Mouse (Mus musculus) urinary bladder, postnatal 14 days (tissue): ENCODE data around the gene Top3a.
A peak's percentile ranks its signal among the peaks of the same experiment; 100 is the strongest.
"Not testable (repeated sequence)": the region's sequence is repeated elsewhere in the genome, so short reads cannot be mapped to it uniquely, and the experiment has no call there.

ENCODE experiments used
- DNase-seq: peaks from one replicate; pipeline ENCODE4 v3.0.0; 2021; ENCODE audit warnings: low spot score

The Top3a gene

DNA sequence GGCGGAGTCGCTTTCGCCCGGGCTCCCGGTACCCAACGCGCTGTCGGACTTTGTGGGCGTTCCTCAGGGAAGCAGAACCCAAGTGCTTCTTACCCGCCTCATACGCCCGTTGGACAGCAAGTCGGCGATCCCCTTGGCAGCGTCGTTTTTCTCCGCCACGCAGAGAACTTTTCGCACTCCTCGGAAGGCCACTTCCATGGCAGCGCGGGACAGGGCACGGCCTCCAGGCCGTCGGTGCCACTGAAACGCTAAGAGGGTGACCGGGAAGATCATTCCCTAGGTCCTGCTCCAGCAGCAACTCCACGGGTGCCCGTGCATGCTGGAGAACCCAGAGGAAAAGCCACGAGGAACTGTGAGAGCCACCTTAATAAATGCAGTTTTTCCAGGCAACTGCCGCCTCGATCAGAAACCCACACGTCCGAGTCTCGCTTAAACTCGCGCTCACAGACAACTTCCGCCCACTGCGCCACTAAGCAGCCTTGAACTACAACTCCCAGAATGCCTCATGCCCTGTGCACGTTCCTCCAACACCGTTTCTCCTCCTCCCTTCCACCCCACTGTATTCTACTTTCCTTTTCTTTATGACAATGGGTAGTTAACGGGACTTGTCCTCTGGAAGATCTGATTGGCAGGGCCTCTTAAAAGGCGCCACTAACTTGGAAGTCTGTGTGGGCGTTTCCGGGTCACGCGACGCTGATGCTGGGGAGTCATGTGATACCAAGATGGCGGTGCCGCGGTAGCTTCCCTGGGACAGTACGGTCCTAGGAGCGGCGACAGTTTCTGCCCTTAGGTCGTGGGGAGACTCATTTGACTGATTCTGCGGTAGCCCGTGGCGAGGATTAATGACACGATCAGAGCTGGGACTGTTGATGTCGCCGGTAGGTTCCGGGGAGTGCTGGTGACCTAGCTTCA is at the start of gene Top3a, which contains the start of gene Smcr8:
Top3a (minus strand) TSS at position 537 of the 912 bp plus-strand sequence.
Smcr8 (plus strand) TSS at position 696 of the 912 bp plus-strand sequence.
- DNase-seq: peak; percentile 82

DNA sequence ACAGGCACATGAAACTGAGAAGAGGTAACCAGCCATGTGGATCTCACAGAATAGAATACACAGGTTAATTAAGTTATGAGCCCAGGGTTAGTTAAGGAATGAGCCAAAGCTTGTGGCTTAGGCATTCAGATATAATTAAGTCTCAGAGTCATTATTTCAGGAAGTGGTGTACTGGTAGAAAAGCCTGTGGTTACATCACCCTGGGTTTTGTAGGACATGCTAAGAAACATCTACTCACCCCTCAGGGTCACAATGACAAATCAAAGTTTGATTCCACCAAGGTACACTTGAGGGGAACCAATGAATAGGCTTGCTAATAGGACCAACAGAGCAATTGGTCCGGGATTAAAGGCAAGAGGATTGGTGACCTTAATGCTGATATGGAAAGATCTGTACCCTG is 49.5 kb upstream of the Top3a start:
- no peak for DNase-seq

DNA sequence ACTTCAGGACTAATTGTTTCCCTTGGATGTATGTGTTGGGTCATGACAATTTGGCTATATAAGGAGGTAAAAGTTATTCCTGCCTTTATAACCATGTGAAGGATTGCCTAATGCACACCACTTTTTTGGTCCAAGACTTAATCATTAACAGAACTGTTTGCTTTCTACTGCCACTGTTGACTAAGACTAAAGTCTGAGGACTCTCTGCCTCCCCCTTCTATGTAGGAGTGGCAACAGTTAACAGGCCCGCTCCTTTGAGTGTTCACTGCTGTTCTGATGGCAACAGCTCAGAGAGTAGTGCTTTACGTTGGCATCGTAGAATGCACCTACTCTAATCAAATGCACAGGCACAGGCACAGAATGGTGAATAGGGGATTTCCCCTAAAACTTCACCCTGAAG is 48.0 kb upstream of the Top3a start:
- no peak for DNase-seq

DNA sequence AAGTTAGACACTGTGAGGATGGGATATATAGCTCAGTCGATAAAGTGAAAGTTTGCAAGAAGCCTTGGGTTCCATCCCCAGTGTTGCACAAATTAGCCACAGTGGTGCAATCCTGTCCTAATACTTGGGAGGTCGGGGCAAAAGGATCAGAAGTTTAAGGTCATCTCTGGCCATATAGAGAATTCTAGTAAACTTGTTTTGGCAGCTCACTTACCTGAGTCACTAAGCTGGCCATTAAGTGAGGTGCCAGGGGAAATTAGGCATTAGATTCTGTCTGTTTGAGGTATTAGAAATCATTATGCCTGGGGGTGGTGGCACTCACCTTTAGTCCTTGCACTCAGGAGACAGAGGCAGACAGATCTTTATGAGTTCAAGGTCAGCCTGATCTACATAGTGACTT is 46.6 kb upstream of the Top3a start:
- DNase-seq: no peak

DNA sequence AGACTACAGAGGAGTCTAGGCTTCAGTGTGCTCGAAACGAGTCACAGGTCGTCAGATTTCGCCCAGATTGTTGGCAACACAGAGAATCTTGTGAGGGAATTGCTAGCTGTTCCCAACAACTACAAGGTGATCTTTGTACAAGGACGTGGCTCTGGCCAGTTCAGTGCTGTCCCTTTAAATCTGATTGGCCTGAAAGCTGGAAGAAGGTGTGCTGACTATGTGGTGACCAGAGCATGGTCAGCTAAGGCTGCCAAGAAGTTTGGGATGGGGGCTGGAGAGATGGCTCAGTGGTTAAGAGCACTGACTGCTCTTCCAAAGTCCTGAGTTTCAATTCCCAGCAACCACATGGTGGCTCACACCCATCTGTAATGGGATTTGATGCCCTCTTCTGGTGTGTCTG is 39.2 kb upstream of the Top3a start:
- no peak for DNase-seq

DNA sequence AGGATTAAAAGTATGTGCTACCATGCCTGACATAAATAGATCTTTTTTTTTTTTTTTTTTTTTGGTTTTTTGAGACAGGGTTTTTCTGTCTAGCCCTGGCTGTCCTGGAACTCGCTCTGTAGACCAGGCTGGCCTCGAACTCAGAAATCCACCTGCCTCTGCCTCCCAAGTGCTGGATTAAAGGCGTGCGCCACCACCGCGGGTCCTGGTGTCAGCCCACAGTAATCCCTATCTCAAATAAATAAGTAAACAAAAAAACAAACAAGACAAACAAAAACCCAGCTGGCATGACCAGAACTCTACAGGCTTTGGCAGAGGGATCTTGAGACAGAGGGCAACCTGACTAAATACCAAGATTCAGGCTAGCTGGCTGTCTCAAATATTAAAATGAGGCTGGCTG is 34.5 kb upstream of the Top3a start, which contains the start of gene Shmt1:
Shmt1 (minus strand) TSS at position 101 of the 400 bp plus-strand sequence.
- not testable (repeated sequence) for DNase-seq

DNA sequence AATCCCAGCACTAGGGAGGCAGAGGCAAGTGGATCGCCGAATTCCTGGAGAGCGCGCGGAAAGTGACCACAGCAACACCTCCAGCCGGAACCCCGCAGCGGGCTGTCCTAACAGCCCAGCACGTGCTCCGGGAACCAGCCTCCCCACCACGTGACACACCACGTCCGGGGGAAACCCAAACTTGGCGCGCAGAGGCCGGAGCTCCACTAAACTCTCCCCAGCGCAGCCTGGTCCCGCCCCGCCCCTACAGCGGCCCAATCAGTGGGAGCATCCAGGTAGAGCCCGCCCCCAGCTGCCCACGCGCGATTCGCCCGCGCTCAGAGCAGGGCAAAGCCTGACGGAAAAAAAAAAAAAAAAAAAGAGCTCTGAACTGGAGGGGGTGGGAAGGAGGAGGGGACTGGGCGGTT is 33.9 kb upstream of the Top3a start:
- peak; percentile 96 for DNase-seq

DNA sequence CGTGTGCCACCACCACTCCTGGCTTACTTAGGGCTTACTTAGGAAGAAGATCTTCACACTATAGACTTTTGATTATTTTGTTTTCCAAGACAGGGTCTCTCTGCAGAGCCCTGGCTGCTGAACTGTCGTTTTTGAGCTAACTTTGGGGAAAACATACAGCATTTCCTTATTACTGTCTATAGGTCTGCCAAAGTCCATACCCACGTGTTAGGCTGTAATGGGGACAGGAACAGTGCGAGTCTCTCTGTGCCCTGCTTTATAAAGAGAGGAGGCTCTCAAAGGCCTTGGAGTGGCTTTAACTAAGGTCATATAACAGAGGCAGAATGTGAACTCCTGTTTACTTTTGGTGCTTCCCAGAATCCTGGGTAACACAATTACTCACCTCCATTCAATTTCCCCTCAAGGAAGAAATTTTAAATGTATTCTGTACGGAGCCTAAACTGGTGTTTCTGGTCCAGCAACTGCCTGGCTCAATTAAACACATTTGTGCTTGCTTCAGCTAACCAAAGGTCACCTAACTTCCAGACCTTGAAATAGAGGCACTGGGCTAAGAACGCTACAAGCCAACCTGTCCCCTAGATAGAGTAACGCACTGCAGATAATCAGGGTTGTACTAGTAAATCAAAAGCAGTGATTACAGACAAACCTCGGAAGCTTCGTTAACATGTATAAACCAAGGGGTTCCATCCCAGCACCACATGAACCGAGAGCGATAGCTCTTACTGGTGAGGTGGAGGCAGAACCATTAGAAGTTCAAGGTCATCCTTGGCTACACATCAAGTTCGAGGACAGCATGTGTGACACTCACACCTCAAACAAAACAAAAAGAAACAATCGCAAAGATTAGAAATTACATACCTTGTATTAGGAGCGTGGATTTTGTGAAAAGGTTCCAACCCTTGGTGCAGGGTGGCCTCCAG is 33.1 kb upstream of the Top3a start:
- DNase-seq: peak; percentile 59

DNA sequence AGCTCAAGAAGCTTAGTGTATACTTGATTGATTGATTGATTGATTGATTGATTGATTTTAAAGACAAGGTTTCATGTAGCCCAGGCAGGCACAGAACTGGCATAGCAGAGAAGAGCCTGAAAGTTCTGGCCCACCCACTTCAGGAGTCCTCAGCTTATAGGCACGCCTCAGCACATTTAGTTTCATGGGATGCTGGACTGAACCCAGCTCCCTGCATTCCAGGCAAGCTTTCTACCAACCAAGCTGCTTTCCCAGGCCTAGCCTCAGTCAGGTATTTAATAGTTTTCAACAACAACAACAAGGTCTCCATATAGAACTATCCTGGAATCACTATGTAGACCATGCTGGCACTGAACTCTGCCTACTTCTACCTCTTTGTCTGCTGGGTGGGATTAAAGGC is 32.4 kb upstream of the Top3a start:
- no peak for DNase-seq

DNA sequence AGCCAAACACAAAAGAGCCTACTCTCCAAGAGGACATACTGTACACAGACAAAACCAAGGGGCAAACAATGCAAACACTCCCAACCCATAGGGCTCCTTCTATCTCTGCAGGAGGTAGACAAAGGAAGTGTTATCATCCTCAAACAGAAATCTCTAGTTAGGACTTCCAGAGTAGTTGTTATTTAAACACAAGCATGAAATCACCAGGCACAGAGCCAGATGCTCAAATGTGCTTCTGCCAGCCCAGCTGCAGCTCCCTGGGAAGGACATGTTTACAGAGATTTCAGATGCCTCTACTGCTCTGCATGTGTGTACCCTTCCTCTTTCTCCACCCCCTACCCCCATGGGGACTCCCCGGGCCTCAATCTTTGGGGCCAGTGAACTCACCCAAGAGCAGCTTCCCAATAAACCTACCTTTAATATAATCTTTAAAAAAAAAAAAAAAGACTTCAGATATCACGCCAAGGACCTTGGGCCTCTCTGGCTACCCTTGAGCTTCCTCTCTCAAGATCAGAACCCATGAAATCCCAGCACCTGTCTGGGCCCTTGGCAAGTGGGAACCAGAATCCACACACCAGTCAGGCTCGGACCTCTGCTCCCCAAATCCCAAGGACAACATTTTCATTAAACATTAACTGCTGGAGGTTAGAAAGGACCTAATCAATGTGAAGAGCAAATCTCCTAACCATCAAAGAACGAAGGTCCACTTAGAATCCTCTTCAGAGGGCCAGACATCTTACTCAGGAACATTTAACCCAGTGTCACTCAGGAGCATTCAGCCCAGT is 31.3 kb upstream of the Top3a start:
- DNase-seq: peak; percentile 62

DNA sequence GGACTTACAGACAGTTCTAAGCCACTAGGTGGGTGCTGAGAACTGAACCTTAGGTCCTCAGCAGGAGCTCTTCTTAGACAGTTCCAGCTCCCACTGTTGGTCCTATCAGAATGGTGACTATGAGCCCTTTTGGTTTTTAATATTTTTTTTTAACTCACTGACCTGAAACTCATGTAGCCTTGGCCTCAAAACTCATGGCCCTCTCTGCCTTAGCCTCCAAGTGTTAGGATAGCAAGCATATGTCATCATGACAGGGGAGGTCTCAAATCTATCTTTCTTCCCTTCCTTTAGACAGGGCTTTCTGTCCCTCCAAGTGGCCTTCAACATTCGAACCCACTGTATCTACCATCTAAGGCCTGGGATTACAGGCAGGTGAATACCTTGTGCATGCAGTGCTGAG is 23.7 kb upstream of the Top3a start:
- no peak for DNase-seq

DNA sequence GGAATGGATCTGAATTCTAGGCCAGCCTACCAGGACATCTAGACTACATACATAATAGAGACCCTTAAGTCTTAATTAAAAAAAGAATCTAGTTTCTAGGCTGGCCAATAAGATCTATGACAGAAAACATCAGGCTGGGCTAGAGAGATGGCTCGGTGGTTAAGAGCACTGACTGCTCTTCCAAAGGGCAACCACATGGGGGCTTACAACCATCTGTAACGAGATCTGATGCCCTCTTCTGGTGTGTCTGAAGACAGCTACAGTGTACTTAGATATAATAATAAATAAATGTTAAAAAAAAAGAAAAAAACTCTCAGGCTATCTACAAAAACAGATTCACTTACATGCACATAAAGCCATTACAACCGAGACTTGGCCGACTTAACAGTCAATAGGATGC is 22.8 kb upstream of the Top3a start:
- DNase-seq: no peak

DNA sequence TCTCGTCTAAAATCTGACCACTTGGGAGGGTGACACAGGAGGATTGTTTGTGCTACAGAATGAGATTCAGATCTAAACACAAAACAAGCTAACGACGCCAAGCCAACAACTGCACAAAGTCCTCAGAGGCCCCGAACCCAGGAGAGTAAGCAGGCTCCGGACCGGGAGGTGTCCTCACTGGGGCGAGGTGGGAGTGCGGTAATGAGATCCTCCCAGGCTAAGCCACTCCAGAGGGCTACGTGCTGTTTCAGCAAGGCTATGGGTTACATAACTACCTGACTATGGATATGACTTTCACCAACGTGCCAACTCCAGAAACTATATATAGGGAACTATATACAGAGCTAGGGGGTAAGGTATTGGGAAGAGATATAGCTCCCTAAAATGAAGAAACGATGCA is 19.2 kb upstream of the Top3a start:
- no peak for DNase-seq

DNA sequence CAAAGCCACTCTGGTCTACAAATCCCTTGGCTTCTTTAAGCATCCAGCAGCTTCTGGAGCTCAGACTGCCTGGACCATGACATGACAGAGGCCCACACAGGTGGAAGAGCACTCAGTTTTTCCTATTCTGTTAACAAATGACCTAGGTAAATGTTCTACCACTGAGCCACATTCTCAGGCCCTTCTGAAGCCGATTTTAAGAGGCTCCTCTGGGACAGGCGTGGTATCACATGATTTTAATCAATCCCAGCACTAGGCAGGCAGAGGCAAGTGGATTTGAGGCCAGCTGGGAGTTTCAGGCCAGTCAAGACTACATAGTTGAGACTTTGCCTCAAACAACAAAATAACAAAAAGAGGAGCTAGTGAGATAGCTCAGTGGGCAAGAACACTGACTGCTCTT is 13.3 kb upstream of the Top3a start:
- no peak for DNase-seq

DNA sequence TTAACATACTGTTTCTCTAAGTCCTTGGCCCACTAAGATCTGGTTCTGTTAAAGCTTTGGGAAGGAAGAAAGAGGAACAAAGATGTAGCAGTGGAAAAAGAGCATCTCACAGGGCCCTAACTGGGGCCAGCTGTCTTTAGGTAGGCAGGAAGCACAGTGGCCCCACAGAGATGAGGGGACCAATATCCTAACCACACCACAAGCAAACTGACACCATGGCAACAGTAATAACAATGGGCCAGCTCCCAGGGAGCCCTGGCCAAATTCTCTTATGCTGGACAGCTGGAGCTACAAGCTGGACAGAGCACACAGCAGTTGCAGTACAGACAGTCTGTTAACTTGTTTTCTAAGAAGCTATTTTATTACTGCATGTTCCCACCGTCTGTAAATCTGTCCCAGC is 10.4 kb upstream of the Top3a start:
- no peak for DNase-seq

DNA sequence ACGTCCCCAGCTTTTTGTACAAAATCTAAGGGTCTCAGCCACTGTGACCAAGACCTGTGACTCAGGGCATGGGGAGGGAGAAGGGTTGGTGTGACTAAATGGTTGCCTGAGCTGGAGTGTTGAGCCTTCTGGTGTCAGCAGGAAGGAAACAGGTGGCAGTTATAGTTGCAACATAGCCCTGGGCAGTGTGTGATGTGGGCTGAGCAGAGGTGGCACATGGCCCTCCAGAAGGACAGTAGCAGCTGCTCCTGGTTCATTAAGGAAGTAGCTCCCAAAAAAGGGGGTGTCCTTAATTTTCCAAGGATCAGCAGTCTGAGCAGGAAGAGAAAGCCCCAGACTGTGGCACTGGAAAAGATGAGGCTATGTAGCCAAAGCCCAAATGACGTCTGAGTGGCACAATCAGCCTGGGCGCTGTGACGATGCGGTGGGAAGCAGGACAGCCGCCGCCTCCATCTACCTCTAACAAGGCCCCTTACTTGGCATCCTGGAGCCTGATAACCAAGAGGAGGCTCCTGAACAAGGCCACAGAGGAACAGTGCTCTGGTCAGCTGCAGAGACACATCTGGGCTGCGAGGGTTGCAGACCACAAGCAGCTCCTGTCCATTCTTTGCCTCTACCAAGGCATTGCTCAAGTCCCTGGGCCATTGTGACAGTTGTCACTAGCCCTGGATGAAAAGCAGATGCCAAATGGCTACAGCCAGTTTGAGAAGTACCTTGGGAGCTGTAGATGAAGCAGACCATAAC is 7.2 kb upstream of the Top3a start:
- DNase-seq: no peak

DNA sequence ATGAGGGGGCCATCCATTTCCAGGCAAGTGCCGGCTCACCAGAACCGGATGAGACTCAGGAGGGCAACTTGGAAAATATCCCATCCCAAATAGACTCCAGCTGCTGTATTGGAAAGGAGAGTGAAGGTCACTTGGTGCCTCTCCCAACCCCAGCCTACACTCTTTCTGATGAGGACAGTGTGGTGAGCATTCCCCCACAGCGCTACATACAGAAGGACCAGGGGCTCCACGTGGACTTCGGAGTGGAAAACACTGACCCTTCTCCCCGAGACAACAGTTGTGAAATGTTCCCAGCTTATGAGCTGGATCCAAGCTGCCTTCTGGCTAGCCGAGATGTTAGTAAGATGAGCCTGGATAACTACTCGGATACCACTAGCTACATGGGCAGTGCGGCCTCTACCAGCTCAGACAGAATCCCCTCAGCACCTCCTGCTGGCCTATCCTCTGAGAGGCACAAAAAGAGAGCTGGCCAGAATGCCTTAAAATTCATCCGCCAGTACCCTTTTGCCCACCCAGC is 2.6 kb upstream of the Top3a start:
- no peak for DNase-seq

DNA sequence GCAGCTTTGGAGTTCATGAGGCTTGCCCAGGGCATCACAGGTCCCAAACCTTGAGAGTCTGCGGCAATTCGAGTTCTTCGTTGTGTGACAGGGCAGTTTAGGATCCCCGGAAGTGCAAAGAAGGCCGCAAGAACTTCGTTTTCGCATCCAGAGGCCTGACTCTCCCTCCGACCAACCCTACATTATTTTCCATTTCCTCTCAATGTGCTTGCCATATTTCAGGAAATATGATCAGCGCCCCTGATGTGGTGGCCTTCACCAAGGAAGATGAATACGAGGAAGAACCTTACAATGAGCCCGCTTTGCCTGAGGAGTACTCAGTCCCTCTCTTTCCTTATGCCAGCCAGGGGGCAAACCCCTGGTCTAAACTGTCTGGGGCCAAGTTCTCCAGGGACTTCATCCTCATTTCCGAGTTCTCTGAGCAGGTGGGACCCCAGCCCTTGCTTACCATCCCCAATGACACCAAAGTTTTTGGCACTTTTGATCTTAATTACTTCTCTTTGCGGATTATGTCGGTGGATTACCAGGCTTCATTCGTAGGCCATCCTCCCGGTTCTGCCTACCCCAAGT is 721 bp upstream of the Top3a start:
- no peak for DNase-seq

DNA sequence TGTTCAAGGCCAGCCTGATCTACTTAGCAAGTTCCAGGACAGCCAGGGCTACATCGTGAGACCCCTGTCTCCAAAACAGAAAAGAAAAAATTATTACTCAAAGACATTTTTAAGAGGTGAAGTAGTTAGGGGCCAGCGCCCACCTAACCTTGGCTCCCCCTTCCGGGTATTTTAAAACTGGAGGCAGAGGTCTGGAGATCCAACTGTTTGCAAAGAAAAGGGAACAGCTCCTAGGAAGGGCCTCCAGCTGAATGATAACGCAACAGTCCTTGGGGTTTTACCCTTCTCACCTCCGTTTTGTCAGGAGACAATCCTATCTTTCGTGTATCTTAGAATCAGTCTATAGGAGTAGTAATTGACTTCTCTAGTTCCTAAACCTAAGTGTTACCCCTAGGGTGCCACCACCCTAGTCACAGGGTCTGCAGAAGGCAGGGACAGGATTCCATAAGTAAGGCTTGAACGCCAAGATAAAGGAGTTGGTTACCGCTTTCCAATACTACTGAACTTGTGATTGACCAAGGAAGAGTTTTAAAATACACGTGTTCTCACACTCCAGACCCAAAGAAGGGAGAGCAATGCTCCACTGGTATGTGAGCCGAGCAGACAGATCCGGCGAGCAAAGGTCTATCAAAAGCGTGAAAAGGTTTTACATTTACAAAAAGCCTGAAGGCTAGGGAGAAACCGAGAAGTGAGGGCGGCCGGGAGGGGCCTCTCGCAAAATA is 897 bp downstream of the Top3a start:
- no peak for DNase-seq

DNA sequence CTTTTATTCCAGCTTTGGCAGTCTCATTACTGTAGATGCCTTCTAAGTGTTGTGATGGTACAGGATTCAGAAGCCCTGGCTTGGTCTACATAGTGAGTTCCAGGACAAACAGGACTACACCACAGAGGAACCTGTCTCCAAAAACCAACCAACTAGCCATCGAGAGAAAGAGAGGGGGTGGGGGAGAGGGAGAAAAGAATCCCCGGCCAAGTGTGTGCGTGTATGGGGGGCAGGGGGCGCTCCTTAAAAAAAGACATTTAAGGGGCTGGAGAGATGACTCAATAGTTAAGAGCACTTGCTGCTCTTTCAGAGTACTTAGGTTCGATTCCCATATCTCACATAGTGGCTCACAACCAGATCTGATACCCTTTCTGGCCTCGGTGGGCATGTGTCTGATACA is 1.6 kb downstream of the Top3a start:
- no peak for DNase-seq
